Comparison of ENCODE assay signal across 14 mouse cellular contexts in the genomic region with DNA sequence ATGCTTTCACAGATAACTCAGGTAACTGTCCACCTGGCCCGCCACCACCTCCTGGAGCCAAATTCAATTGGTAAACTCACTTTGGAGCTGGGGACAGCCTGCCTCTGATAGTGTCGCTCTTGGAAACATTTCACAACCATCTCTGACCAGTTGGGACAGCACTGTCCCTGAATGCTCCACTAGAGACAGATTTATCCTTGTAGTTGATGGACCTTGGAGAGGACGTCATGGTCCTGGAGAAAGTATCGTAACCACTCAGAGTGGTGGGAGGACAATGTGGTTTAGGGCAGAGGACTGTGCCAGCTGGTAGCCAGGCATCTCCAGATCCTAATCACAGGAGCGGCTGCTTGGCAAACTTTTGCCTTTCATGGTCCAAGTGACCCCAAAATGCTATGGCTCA. TPM values are rescaled to one million over a fixed set of nuclear protein-coding genes. Genes with fewer than 3 reads are reported as not detected.
DNase-seq lines count a peak whose midpoint lies in the region; ATAC-seq and TF ChIP-seq lines count a peak whose summit lies in the region.
"Had no signal": no experiment of that assay in that cellular context is flagged by ENCODE, and none has a peak within 500 bp of the region (broad histone marks: within the 10 kb centered on the region; RNA-seq: fewer than 3 reads in every experiment).

No protein-coding gene starts in this region.

- DNase-seq in cerebellum, adult 11-12 months: peak; percentile 51
- no peak for DNase-seq in cerebellum, postnatal 4 days (ENCODE audit: low spot score in 2 of 2)
- DNase-seq in kidney, adult 8-10 months: no peak
- peak; percentile 63 for DNase-seq in adrenal gland, postnatal 14 days
- DNase-seq in lung, postnatal 0 days (ENCODE audit: low spot score): no peak
- DNase-seq in spleen, postnatal 14 days (ENCODE audit: low spot score in 2 of 2): no peak
- DNase-seq: gastrocnemius, postnatal 36 days; thymus, adult 2 months had no signal

- no peak for TF ChIP-seq CTCF in lung, postnatal 0 days (IDR thresholded peaks at IDR 0.05)

- WGBS in kidney, embryonic 16.5 days: 61% methylated on average over 5 of the region's 5 CpGs
- 82% methylated on average over 5 of the region's 5 CpGs for WGBS in liver, embryonic 16.5 days (ENCODE audit: insufficient replicate concordance)
- WGBS in lung, postnatal 0 days: 87% methylated on average over 5 of the region's 5 CpGs

- H3K9ac ChIP-seq in kidney, embryonic 16.5 days (replicated peaks; ENCODE audit: low read length): no peak overlapping the region
- no peak overlapping the region for H3K9ac ChIP-seq in liver, embryonic 16.5 days (ENCODE audit: low read depth, low read length)
- no peak overlapping the region for H3K9ac ChIP-seq in lung, postnatal 0 days (replicated peaks; ENCODE audit: low read depth)
- H3K9ac ChIP-seq: embryonic facial prominence, embryonic 12.5 days; forebrain, embryonic 13.5 days; heart, embryonic 15.5 days; limb, embryonic 12.5 days had no signal

- no peak overlapping the region for H3K4me3 ChIP-seq in kidney, embryonic 16.5 days (ENCODE audit: low read length)
- no peak overlapping the region for H3K4me3 ChIP-seq in liver, embryonic 16.5 days (ENCODE audit: low read depth, low read length)
- no peak overlapping the region for H3K4me3 ChIP-seq in lung, postnatal 0 days (ENCODE audit: low read depth, low read length)
- H3K4me3 ChIP-seq: embryonic facial prominence, embryonic 12.5 days; forebrain, embryonic 13.5 days; heart, embryonic 15.5 days; limb, embryonic 12.5 days had no signal

- no peaks in the 10 kb centered on the region for H3K27me3 ChIP-seq in kidney, embryonic 16.5 days (ENCODE audit: insufficient read depth, low read length)
- no peaks in the 10 kb centered on the region for H3K27me3 ChIP-seq in liver, embryonic 16.5 days (ENCODE audit: control insufficient read depth, insufficient read depth, low read depth, low read length)
- no peaks in the 10 kb centered on the region for H3K27me3 ChIP-seq in lung, postnatal 0 days (replicated peaks; ENCODE audit: insufficient read depth, low read length)
- H3K27me3 ChIP-seq: heart, embryonic 15.5 days had no signal

- ATAC-seq in kidney, embryonic 16.5 days (ENCODE audit: low FRiP score, low TSS enrichment): no peak
- no peak for ATAC-seq in liver, embryonic 16.5 days (ENCODE audit: low read depth)
- no peak for ATAC-seq in lung, postnatal 0 days
- ATAC-seq: forebrain, embryonic 13.5 days had no signal

- no peaks in the 10 kb centered on the region for H3K9me3 ChIP-seq in kidney, embryonic 16.5 days (ENCODE audit: low read length)
- H3K9me3 ChIP-seq in liver, embryonic 16.5 days (replicated peaks; ENCODE audit: control insufficient read depth, low read length): no peaks in the 10 kb centered on the region
- no peaks in the 10 kb centered on the region for H3K9me3 ChIP-seq in lung, postnatal 0 days (ENCODE audit: low read length)
- H3K9me3 ChIP-seq: embryonic facial prominence, embryonic 12.5 days; forebrain, embryonic 13.5 days; heart, embryonic 15.5 days; limb, embryonic 12.5 days had no signal

- no peak for TF ChIP-seq EP300 in lung, postnatal 0 days (IDR thresholded peaks at IDR 0.05)

- H3K4me2 ChIP-seq in kidney, embryonic 16.5 days (replicated peaks; ENCODE audit: low read depth, low read length): no peak overlapping the region
- peak overlapping the region; percentile 95; the same call in 1 of the 2 replicates for H3K4me2 ChIP-seq in liver, embryonic 16.5 days (ENCODE audit: low read depth, low read length)
- no peak overlapping the region for H3K4me2 ChIP-seq in lung, postnatal 0 days (replicated peaks; ENCODE audit: low read depth, low read length)
- H3K4me2 ChIP-seq: embryonic facial prominence, embryonic 12.5 days; heart, embryonic 15.5 days; limb, embryonic 12.5 days had no signal

- peaks cover 26% of the 10 kb centered on the region for H3K4me1 ChIP-seq in kidney, embryonic 16.5 days (ENCODE audit: insufficient read depth, low read length)
- peaks cover 73% of the 10 kb centered on the region for H3K4me1 ChIP-seq in liver, embryonic 16.5 days (ENCODE audit: control insufficient read depth, low read depth, low read length)
- peaks cover 14% of the 10 kb centered on the region; the same call in 1 of the 2 replicates for H3K4me1 ChIP-seq in lung, postnatal 0 days (ENCODE audit: insufficient read depth, low read depth, low read length)

- peak overlapping the region; percentile 88; the same call in 1 of the 2 replicates for H3K27ac ChIP-seq in kidney, embryonic 16.5 days (ENCODE audit: low read length)
- H3K27ac ChIP-seq in liver, embryonic 16.5 days (ENCODE audit: low read length): peak overlapping the region; percentile 80; the same call in 1 of the 2 replicates
- no peak overlapping the region for H3K27ac ChIP-seq in lung, postnatal 0 days (ENCODE audit: low read length)
- H3K27ac ChIP-seq: embryonic facial prominence, embryonic 12.5 days; forebrain, embryonic 13.5 days; heart, embryonic 15.5 days; limb, embryonic 12.5 days had no signal

- no peaks in the 10 kb centered on the region for H3K36me3 ChIP-seq in kidney, embryonic 16.5 days (ENCODE audit: insufficient read depth, low read length)
- peaks cover 13% of the 10 kb centered on the region for H3K36me3 ChIP-seq in liver, embryonic 16.5 days (ENCODE audit: control insufficient read depth, insufficient read depth)
- no peaks in the 10 kb centered on the region for H3K36me3 ChIP-seq in lung, postnatal 0 days (ENCODE audit: insufficient read depth, low read length)
- H3K36me3 ChIP-seq: embryonic facial prominence, embryonic 12.5 days; heart, embryonic 15.5 days; limb, embryonic 12.5 days had no signal

RNA-seq across cellular contexts. Expression of a gene that starts 3.3 kb away (rescaled TPM):
- polyA plus RNA-seq in kidney, embryonic 16.5 days (2015; fragmentation: Nextera tagmentation; extraction: Ambion mirVana): 40.2 and 48.0 TPM in 2 replicates
- 232 and 279 TPM in 2 replicates for total RNA-seq in adrenal gland, postnatal 14 days (2021)
- polyA plus RNA-seq in liver, embryonic 16.5 days (2015; fragmentation: Nextera tagmentation; extraction: Ambion mirVana): 62.3 and 62.4 TPM in 2 replicates
- 123 and 131 TPM in 2 replicates for polyA plus RNA-seq in lung, postnatal 0 days (2015; fragmentation: Nextera tagmentation; extraction: Ambion mirVana)

Comparison
In these comparisons a context has a peak if more than half of its experiments do, and no peak if none do; other contexts are left out.
1. DNase-seq: peak in cerebellum, adult 11-12 months (single experiment) and adrenal gland, postnatal 14 days (single experiment); none in cerebellum, postnatal 4 days (0 of 2), kidney, adult 8-10 months (0 of 2), lung, postnatal 0 days (single experiment) and spleen, postnatal 14 days (0 of 2).